Mouse (Mus musculus): ENCODE measurements around the gene Tmem184b.
A peak's percentile ranks its signal among the peaks of the same experiment; 100 is the strongest.

The Tmem184b gene

DNA sequence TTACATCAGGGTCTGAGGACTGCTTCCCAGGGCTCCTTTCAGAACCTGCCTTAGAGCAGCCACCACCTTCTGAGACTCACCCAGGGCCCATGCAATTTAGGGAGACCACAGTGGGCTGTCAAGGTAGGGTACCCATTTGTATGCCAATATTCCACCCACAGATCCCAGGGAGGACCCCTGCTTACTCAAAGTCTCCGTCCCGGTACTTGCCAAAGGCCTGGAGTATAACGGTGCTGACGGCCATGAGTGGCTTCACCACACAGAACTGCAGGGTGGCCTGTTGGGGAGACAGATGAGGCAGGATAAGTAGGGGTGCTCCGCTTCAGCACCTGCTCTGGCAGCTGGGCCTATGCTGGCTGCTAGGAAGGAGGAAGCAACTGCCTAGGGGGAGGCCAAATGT, 37.0 kb downstream of the Tmem184b start:
- DNase-seq (ENCODE audit: low read depth) = no peak

DNA sequence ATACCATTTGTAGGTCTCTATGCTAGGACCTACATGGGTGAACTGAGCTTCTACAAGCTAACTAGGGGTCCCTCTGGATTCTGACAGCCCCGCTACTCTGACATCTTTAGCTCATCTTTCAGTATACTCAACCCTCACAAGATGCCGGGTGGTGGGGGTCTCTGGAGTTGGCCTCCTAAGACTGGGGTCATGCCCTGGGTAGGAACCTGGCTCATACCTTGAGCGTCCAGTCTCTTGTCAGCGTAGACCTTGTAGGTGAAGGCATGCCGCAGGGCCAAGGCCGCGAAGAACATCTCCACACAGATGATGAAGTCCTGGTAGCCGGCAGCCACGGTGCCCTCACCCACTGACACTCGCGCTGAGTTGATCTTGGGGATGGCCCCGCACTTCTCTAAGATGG, 38.3 kb downstream of the Tmem184b start:
- DNase-seq (ENCODE audit: low read depth) = no peak

DNA sequence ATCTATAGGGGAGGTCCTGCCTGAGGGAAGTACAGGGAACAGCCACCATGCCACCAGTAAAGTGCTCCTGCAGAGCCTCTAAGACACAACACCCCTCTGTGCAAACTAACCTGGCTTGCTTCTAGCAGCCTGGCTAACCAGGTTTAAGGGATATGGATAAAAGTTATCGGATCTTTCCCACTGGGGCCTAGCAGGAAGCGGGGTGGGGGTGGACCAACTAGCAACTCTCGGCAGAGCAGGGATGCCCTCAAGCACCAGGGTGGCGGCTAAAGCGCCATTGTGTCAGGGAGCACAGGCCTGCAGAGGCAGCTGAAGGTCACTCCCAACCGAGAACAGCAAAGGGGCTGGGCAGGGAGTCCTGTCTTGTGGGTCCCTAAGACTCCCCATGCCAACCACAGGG, 39.2 kb downstream of the Tmem184b start:
- DNase-seq (ENCODE audit: low read depth) = no peak

DNA sequence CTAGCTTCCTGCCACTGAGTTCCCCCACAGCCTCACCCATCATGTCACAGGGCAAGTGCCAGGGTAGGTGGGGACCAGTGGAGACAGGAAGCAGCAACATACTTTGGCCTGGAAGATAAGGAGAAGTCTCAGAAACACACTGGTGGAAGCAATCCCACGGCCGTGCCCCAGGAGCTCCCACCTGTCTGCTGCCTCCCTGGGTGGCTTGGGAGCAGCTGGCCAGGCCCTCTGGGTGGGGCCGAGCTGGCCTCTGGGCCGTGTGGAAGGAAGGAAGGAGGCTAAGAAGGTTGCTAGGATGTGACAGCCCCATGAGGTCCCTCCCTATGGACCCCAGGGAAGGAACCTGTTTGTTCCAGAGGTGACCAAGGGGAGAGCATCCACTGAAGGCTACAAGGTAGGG, 42.3 kb downstream of the Tmem184b start:
- DNase-seq (ENCODE audit: low read depth) = no peak

DNA sequence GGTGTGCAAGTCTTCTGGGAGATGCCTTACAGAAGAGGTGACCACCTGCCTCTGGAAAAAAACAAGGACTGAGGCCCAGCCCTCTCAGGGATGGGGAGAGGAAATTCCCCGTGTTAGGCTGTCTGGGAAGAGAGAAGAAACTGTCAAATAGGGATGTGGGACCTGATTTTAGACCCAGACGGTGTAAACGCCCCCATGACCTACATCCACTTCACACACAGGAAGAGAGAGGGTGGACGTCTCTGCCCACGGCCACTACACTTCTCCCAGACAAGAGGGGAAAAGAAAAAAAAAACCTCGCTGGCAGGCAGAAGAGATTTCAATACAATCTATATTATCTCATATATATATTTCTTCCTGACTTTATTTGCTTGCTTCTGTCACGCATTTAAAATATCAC, 43.0 kb downstream of the Tmem184b start:
- no peak for DNase-seq (ENCODE audit: low read depth)

DNA sequence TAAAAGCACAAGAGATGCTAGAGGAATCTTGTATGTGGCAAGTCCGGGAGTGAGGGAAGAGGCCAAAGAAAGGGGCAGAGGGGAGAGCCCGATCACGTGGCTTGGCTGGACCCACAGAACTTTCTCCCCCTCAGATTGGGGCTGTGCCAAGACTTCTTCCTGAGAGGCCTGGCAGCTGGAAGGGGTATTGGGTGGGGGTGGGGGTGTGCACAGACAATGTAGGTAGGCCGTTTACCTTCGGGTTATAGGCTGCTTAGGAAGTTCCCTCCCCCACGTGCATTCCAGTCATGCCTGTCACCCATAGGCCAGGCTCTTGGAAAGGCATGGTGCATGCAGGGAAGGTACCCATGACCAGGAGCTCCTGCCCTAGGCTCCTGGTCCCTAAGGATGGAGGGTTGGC, 43.4 kb downstream of the Tmem184b start:
- DNase-seq (ENCODE audit: low read depth) = no peak

DNA sequence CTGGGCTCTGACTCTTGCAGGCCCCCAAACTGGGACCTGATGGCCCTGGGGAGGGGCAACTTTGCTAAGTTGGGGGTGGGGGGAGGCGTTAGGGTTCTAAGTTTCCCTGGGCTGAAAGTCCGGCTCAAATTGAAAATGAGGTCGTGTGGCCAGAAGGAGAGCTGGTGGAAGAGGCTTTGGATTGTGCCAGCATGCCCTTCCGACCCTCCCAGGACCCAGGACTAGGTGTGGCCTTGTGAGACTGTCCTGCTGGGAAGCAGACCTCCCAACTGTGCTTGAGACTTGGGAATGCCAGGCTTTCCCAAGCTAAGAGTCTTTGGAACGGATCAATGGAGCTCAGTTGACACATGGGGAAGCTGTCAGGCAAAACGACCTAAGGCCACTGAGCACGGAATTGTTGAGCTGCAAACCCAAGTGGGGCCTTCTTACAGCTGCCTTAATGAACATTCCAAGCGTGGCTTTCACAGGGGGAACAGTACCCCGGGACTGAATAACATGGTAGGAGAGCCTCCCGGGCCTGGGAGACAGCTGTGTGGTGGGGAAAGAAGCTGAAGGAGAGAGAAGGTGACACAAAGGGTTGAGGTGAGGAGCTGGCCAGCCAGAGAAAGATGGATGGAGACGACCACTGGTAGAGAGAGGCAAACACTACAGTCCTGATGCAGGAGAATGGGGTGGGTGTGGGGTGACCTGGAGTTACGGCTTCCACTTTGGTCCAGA, 45.2 kb downstream of the Tmem184b start:
- no peak for DNase-seq (ENCODE audit: low read depth)

DNA sequence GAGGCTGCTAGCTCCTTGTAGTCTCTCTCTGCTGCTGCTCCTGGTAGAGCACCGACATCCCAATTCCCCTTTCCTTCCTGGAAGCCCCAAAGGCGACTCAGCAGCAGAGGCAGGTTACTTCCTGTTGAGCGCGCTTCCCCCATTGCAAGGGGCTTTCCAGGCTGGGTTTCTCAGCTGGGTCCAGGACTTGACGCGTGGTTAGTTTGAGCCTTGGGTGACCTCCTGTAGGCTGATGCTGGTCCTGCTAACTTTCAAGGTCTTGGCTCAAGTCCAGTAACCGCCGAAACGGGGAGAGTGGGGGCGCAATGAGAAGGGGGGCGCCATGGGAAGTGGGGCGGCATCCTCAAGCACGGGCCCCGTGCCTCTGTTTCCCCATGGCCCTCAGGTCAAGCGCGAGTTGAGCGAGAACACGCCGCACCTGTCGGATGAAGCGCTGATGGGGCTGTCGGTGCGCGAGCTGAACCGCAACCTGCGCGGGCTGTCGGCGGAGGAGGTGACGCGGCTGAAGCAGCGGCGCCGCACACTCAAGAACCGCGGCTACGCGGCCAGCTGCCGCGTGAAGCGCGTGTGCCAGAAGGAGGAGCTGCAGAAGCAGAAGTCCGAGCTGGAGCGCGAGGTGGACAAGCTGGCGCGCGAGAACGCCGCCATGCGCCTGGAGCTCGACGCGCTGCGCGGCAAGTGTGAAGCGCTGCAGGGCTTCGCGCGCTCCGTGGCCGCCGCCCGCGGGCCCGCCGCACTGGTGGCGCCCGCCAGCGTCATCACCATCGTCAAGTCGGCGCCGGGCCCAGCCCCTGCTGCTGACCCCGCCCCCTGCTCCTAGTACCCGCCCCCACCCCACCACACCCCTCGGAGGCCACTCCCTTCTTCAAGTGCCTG, 46.1 kb downstream of the Tmem184b start:
- DNase-seq (ENCODE audit: low read depth) = peak; percentile 77

DNA sequence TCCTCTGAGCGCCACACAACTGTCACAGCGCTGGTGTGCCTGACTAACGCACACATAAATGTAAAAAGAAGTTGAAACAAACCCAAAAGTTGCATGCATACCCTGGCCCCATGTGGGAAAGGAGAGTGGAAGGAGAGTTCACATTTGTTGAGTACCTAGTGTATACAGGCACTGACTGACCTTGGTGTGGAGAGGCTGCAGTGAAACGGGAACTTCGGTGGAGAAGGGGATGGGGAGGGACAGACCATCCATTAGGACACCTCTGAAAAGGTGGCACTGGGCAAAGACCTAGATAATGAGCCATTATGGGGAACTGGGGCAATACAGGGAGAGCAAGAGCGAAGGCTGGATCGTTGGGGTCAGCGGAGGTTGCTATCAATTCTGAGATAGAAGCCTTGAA, 46.9 kb downstream of the Tmem184b start:
- DNase-seq (ENCODE audit: low read depth) = no peak

DNA sequence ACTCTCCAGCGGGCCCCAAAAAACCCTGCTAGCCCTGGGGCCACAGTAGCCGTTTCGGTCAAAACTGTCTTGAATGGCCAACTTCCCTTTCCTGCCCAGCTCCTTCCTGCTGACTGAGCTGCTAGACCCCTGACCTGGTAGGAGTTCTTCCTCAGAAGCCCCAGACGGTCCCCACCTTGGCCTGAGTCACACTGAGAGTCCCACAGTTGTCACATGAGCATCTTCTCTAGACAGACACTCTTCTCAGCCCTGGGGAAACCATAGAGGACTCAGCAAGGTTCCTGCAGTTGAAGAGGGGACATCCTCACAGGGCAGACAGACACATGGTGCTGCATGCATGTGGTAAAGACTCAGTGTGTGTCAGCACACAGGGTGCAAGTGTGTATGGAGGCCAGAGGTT, 48.8 kb downstream of the Tmem184b start:
- DNase-seq (ENCODE audit: low read depth) = no peak

DNA sequence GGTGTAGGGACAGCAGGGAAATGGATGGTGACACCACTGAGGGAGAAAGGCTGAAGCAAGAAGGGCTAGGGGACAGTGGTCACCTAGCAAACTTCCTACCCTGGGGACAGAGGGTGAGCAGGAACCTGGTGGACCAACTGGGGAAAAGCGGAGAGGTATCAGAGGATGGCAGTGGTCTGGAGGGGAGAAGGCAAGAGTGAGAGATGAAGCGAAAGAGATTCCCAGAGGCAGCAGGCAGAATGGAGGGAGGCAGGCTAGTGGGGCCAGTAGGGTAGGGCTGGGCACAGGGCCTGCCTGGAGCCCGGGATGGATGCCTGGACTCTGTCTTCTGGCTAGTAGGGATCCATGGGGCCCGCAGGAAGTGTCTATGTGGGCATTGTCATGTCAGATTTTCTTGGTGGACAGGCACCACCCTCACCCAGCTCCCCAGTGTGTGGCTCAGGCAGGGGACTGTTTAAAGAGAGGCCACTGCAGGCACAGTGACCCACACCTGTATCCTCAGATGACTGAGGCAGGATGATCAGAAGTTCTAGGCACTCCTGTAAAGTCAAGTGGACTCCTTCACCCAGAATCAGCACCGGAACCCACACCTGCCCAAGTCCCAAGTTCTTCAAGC, 49.6 kb downstream of the Tmem184b start:
- no peak for DNase-seq (ENCODE audit: low read depth)

DNA sequence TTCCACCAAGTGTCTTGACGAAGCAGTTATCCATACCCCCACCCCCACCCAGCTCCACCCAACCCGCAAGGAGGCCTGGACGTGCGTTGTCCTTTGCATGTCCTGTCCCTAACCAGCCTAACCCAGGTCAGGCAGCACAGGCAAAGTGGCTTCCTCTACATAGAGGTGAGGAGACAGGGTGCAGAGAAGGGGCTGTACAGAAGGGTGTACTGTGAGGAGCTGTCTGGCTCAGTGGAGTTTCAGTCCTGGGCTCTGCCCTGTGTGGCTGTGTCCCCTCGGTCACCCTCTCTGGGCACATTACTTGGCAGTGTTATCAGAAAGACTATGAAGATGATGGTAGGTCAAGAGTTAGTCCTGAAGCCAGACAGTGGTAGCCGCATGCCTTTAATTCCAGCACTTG, 50.9 kb downstream of the Tmem184b start:
- peak; percentile 19 for DNase-seq (ENCODE audit: low read depth)

DNA sequence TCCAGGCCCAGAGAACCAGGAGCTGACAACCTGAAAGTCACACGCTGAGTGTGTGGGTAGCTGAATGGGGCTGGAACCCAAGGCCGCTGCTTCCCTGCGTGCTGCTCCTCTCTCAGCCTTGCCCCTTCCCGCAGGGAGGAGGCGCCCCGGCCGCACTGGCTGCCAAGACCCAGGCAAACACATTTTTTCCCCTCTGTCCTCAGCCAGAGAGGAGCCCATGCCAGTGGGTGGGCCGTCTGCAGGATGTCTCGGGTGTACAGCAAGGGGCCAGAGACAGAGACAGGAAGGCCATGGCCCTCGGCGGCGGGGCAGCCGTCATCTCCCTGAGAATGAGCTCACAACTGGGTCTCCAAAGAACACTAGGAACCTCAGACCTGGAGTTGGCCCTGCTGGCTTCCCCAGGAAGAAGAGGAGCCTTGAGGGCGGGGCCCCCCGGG, 52.0 kb downstream of the Tmem184b start:
- DNase-seq (ENCODE audit: low read depth) = no peak

DNA sequence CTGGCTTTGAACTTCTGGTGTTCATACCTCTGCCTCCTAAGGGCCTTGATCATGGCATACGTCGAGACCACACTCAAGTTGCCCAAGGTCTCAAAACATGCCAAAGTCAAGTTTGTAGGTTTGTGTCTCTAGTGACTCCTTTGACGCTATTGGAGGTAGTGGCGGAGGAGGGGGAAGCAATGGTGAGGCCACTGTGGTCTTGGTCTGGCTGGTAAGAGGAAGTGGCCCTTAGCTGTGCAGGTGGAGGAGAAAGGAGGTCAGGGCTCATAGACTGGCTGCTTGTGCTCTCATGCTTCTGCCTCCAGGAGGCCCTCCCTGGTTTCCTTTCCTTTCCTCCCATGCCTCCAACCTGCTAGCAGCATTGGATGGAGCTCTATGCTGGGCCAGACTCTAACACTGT, 52.5 kb downstream of the Tmem184b start:
- DNase-seq (ENCODE audit: low read depth) = peak; percentile 30

DNA sequence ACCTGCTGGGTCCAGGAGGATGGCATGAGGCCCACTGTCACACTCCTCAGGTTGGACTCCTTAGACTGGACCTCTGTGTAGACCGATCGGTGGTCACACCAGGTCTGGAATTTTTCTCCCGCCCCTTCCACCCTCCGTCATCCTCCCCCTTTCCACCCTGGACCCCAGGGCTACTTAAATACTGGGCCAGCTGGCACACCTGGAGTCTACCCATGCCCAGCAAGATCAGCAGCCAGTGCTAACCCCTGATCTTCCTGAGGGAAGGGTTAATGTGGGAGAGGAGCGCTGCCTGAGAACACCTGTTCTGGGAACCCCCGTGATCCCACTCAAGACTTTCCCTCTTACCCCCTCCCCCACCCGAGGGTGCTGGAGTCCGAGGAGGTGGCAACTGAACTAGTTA, 54.7 kb downstream of the Tmem184b start:
- DNase-seq (ENCODE audit: low read depth) = no peak

DNA sequence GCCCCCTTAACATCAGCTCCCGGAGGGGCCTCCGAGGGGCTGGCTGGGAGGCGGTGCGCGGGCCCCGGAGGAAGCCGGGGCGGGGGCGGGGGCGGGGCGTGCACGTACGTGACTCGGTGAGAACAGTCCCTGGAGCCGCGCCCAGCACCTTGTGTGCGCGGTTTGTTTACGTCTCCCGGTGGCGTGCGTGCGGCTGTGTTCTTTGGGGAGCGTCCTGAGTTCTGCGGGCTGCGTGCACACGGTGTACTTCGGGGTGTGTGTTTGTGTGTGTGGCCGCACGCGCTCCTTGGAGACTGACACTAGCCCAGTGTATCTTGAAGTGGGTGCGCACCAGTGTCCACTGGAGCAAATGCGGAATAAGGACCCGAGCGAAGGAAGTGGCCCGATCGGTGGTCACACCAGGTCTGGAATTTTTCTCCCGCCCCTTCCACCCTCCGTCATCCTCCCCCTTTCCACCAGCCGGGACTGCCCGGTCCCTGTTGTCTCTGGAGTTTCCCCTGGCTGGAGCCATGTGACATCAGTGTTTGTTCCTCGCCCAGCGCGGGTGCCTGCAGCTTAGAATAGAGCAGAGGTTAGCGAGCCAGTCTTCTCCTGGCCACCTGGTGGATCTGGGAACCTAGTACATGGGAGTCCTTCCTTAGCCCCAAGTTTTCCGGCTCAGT, 55.4 kb downstream of the Tmem184b start:
- DNase-seq (ENCODE audit: low read depth) = peak; percentile 95

DNA sequence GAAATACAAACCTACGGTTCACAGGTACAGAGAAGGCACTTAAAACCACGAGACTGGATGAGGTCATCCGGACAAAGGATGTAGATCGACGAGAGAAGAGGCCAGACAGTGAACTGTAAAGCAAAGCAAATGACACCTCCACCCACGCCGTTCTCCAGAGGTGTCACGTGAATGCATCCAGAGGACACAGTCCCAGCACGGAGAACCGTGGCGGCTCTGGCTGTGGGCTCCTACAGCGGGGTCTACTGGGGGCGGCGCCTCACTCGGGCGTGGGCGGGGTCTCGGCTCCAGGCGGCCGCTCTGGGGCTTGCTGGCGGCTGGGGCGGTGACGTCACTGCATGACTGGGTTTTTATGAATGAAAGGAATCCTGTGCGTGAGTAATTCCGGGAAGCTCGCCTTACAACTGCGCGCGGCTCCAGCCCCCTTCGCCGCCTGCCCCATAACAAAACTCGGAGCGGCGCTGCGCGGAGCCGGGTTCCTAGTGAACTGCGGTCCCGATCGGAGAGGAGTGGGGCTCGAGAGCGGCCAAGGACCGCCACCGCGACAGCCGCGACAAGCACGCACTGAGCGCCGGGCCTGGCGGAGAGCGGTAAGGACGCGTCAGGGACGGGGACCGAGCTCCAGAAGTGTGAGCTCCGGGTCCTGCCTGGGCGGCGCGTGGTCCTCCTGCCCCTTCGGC, 56.1 kb downstream of the Tmem184b start:
- peak; percentile 96 for DNase-seq (ENCODE audit: low read depth)

DNA sequence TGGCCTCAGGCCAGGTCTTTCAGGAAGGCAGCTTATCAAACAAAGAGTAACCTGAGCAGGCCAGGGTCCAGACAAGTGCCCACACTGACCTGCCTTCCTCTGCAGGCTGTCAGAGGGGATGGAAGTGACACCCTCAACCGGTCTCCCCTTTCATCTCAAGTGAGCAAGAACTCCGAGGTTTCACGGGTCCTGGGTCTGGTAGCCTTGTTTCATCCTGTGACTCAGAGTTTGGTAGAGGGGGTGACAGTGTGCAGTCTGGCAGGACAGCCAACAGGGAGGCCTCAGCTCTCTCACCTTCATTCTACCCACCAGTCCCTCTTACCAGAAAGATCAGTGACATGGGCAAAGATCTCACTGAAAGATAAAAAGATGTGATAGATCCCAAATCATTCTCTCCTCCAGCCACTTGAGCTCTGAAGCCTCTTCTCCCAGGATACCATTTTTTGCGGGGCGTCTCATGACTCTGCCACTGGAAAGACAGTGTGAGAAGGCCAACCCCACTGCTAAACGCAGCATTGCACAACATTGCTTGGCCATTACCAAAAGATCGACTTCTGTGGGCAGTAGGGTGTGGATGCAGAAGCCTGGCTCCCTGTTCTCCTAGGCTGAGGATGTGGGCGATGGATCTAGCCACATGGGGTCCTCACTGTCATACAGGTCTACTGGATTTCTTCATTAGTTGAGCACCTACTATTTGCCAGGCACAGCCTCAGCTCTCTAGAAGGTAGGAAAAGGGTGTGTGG, 57.1 kb downstream of the Tmem184b start, which contains the start of gene Maff:
Gene Maff, plus strand, starts transcription at position 571 of the 743 bp plus-strand sequence.
- peak; percentile 30 for DNase-seq (ENCODE audit: low read depth)

DNA sequence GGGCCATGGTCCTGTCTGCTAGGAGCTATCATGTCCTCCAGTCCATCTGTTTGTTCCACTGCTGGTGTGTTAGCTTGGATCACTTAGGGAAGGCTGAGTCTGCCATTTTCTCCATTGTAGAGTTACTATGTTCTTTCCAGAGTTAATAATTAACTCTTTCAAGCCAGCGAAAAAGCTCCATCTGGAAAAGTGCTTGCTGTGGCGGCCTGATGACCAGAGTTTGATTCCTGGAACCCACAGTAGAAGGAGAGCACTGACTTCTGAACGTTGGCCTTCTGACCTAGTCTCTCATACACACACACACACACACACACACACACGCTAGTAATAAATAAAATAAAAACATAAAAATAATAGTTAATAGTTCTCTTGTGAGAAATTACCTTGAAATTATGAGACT, 58.7 kb downstream of the Tmem184b start:
- DNase-seq (ENCODE audit: low read depth) = no peak

DNA sequence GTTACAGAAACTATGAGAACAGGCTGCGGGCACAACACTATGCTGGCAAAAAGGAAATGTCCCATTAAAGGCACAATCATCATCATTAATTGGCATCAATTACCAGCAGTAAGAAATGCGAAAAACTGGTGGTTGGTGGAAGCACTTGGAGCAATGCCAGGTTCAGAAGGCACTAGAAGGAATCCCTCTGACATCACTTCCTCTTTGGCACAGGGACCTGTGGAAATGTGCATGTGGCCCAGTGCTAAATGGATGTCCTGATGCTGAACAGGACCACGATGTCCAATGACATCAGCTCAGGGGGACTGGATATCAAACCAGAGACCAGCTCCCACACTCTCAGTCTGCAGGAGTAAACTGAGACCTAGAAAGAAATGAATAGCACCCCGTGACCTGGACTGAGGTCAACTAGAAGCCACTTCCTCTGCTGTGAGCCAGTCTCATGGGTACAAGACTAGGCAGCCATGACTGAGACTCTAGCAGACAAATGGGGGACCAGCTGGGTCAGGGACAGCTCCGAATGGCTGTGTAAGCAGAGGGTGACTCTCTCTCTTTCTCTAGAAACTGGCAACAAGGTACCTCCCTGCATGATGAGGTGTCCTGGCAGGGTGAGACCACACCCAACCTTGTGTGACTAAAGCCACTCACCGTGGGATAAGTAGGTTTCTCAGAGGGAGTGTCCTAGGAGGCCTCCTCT, 60.6 kb downstream of the Tmem184b start:
- DNase-seq (ENCODE audit: low read depth) = peak; percentile 17

Measured in naive thymus-derived CD4-positive, alpha-beta T cell, adult 2 months (primary cell).